Mouse (Mus musculus) ES-E14 (cell line): ENCODE results near the gene Nucks1.

ENCODE experiments used
- CHD2 ChIP-seq: IDR thresholded peaks from 2 replicates; pipeline ENCODE4 v1.6.1; 2014; ENCODE audit warnings: mild to moderate bottlenecking, low read depth, low read length, inconsistent platforms
- MAFK ChIP-seq: IDR thresholded peaks from 2 replicates; pipeline ENCODE4 v1.6.1; 2014; ENCODE audit warnings: mild to moderate bottlenecking, low read depth, low read length, inconsistent platforms; ENCODE audit not compliant: insufficient read depth
- ZC3H11A ChIP-seq: IDR thresholded peaks from 2 replicates; pipeline ENCODE4 v1.6.1; 2012; ENCODE audit warnings: low read depth, mild to moderate bottlenecking, inconsistent platforms, low read length, borderline replicate concordance
- ZNF384 ChIP-seq: IDR thresholded peaks from 2 replicates; pipeline ENCODE4 v1.6.1; 2012; ENCODE audit warnings: low read depth, low read length, inconsistent platforms

GRCm38 (mm10) chr1:131947997-131948525 is 37.7 kb downstream of the Nucks1 start:
- TF ChIP-seq ZNF384 (no peak), ZC3H11A (no peak), MAFK (no peak), CHD2 (no peak)
